Mouse (Mus musculus) liver, embryonic 16.5 days (tissue): Measurements from ENCODE around the gene Celf2. TPM values are rescaled to one million over a fixed set of nuclear protein-coding genes. Genes with fewer than 3 reads are reported as not detected.

Source experiments
- ATAC-seq: fragments of 200-750 bp; cut with Nextera tagmentation; 2 replicates; pipeline ENCODE4 v1.8.0; 2017; ENCODE audit warnings: low read depth, mild to moderate bottlenecking, moderate number of reproducible peaks, moderate library complexity
- H3K27ac ChIP-seq: fragments of 300-500 bp; sonication (generic); 2 replicates; pipeline ENCODE4 v1.5.1; 2014; ENCODE audit warnings: mild to moderate bottlenecking, low read length
- H3K27me3 ChIP-seq: fragments of 300-500 bp; sonication (generic); 2 replicates; pipeline ENCODE4 v1.6.1; 2014; ENCODE audit warnings: low read depth, low read length, mixed read lengths; ENCODE audit not compliant: control insufficient read depth, insufficient read depth
- H3K36me3 ChIP-seq: fragments of 300-500 bp; sonication (generic); 2 replicates; pipeline ENCODE4 v1.6.1; 2014; ENCODE audit warnings: mild to moderate bottlenecking; ENCODE audit not compliant: control insufficient read depth, insufficient read depth
- H3K4me1 ChIP-seq: fragments of 300-500 bp; sonication (generic); 2 replicates; pipeline ENCODE4 v1.6.1; 2014; ENCODE audit warnings: low read depth, low read length, mixed read lengths; ENCODE audit not compliant: control insufficient read depth
- H3K4me2 ChIP-seq: fragments of 300-500 bp; sonication (generic); 2 replicates; pipeline ENCODE4 v1.6.1; 2014; ENCODE audit warnings: low read depth, low read length, mixed read lengths
- H3K4me3 ChIP-seq: fragments of 300-500 bp; sonication (generic); 2 replicates; pipeline ENCODE4 v1.5.1; 2014; ENCODE audit warnings: low read depth, mild to moderate bottlenecking, low read length
- H3K9ac ChIP-seq: fragments of 300-500 bp; sonication (generic); 2 replicates; pipeline ENCODE4 v1.6.1; 2014; ENCODE audit warnings: low read depth, low read length
- H3K9me3 ChIP-seq: fragments of 300-500 bp; sonication (generic); replicated peaks from 2 replicates; pipeline ENCODE4 v1.6.1; 2016; ENCODE audit warnings: low read length; ENCODE audit not compliant: control insufficient read depth
- WGBS: fragments of 180-500 bp; shearing (Covaris S2); extraction: QIAGEN DNeasy Blood & Tissue Kit; methylation state at CpG from one replicate; pipeline ENCODE4 v1.1.7; 2014; ENCODE audit not compliant: insufficient replicate concordance; 5-methylcytosine and 5-hydroxymethylcytosine counted together
- polyA plus RNA-seq: library from polyadenylated mRNA; unstranded; fragments of >200 nt; fragmentation: Nextera tagmentation; extraction: Ambion mirVana; gene quantifications from 2 replicates; pipeline ENCODE4 v1.2.1, GENCODE M21; 2015

Gene Celf2
- polyA plus RNA-seq, 1 experiment from 2014 or later = 10.0 TPM

GRCm38 (mm10) chr2:7080086-7080485 lies 429.3 kb downstream of the Celf2 start:
- Histone ChIP-seq H3K36me3 (no peaks in the 10 kb centered on the region), H3K27ac (no peak overlapping the region), H3K4me1 (no peaks in the 10 kb centered on the region), H3K4me2 (no peak overlapping the region), H3K9me3 (no peaks in the 10 kb centered on the region), H3K9ac (no peak overlapping the region), H3K27me3 (no peaks in the 10 kb centered on the region), H3K4me3 (no peak overlapping the region)
- ATAC-seq = no peak
- WGBS = 26% methylated on average over 7 of the region's 7 CpGs

GRCm38 (mm10) chr2:7079390-7079789 lies 430.0 kb downstream of the Celf2 start:
- no peaks in the 10 kb centered on the region for H3K27me3 ChIP-seq
- H3K27ac ChIP-seq = no peak overlapping the region
- no peaks in the 10 kb centered on the region for H3K36me3 ChIP-seq
- ATAC-seq = no peak
- 67% methylated on average over 2 of the region's 2 CpGs for WGBS
- H3K4me1 ChIP-seq = no peaks in the 10 kb centered on the region
- no peak overlapping the region for H3K4me3 ChIP-seq
- H3K9ac ChIP-seq = no peak overlapping the region
- H3K4me2 ChIP-seq = no peak overlapping the region
- no peaks in the 10 kb centered on the region for H3K9me3 ChIP-seq

- no peaks in the 10 kb centered on the region for H3K4me1 ChIP-seq
- H3K27me3 ChIP-seq = no peaks in the 10 kb centered on the region
- no peak overlapping the region for H3K27ac ChIP-seq
- H3K9me3 ChIP-seq = no peaks in the 10 kb centered on the region
- no peak overlapping the region for H3K4me3 ChIP-seq
- H3K4me2 ChIP-seq = no peak overlapping the region
- no peaks in the 10 kb centered on the region for H3K36me3 ChIP-seq
- WGBS = 57% methylated on average over 3 of the region's 3 CpGs
- ATAC-seq = no peak
- no peak overlapping the region for H3K9ac ChIP-seq
Measured at GRCm38 (mm10) chr2:7073730-7074129, 435.6 kb downstream of the Celf2 start.

- H3K36me3 ChIP-seq = no peaks in the 10 kb centered on the region
- no peak overlapping the region for H3K4me3 ChIP-seq
- no peak overlapping the region for H3K4me2 ChIP-seq
- H3K27me3 ChIP-seq = no peaks in the 10 kb centered on the region
- no peaks in the 10 kb centered on the region for H3K9me3 ChIP-seq
- H3K9ac ChIP-seq = no peak overlapping the region
- no peaks in the 10 kb centered on the region for H3K4me1 ChIP-seq
- H3K27ac ChIP-seq = no peak overlapping the region
- WGBS = 46% methylated on average over 5 of the region's 5 CpGs
- ATAC-seq = no peak
Measured at GRCm38 (mm10) chr2:7072344-7073265, 436.8 kb downstream of the Celf2 start.

GRCm38 (mm10) chr2:7069458-7069857 lies 439.9 kb downstream of the Celf2 start:
- H3K36me3 ChIP-seq = no peaks in the 10 kb centered on the region
- no peak overlapping the region for H3K4me2 ChIP-seq
- no peaks in the 10 kb centered on the region for H3K27me3 ChIP-seq
- no peak overlapping the region for H3K27ac ChIP-seq
- ATAC-seq = no peak
- WGBS = 42% methylated on average over 3 of the region's 3 CpGs
- H3K4me1 ChIP-seq = no peaks in the 10 kb centered on the region
- H3K9ac ChIP-seq = no peak overlapping the region
- H3K4me3 ChIP-seq = no peak overlapping the region
- H3K9me3 ChIP-seq = no peaks in the 10 kb centered on the region

GRCm38 (mm10) chr2:7068281-7068680 lies 441.1 kb downstream of the Celf2 start:
- H3K9ac ChIP-seq = no peak overlapping the region
- H3K9me3 ChIP-seq = no peaks in the 10 kb centered on the region
- H3K36me3 ChIP-seq = no peaks in the 10 kb centered on the region
- WGBS = 67% methylated on average over 6 of the region's 6 CpGs
- no peaks in the 10 kb centered on the region for H3K4me1 ChIP-seq
- no peak overlapping the region for H3K27ac ChIP-seq
- H3K4me2 ChIP-seq = no peak overlapping the region
- H3K4me3 ChIP-seq = no peak overlapping the region
- ATAC-seq = no peak
- H3K27me3 ChIP-seq = no peaks in the 10 kb centered on the region

- Histone ChIP-seq H3K27me3 (no peaks in the 10 kb centered on the region), H3K27ac (no peak overlapping the region), H3K36me3 (no peaks in the 10 kb centered on the region), H3K9ac (no peak overlapping the region), H3K9me3 (no peaks in the 10 kb centered on the region), H3K4me3 (no peak overlapping the region), H3K4me2 (no peak overlapping the region), H3K4me1 (no peaks in the 10 kb centered on the region)
- 16% methylated on average over 12 of the region's 12 CpGs for WGBS
- ATAC-seq = no peak
Measured at GRCm38 (mm10) chr2:7063574-7064192, 445.7 kb downstream of the Celf2 start.

- Histone ChIP-seq H3K27me3 (no peaks in the 10 kb centered on the region), H3K4me1 (no peaks in the 10 kb centered on the region), H3K9ac (no peak overlapping the region), H3K4me3 (no peak overlapping the region), H3K36me3 (no peaks in the 10 kb centered on the region), H3K27ac (no peak overlapping the region), H3K9me3 (no peaks in the 10 kb centered on the region), H3K4me2 (no peak overlapping the region)
- WGBS = 63% methylated on average over 7 of the region's 7 CpGs
- ATAC-seq = no peak
Measured at GRCm38 (mm10) chr2:7060490-7061105, 448.8 kb downstream of the Celf2 start.

- H3K36me3 ChIP-seq = no peaks in the 10 kb centered on the region
- WGBS = 64% methylated on average over 4 of the region's 4 CpGs
- H3K4me1 ChIP-seq = no peaks in the 10 kb centered on the region
- H3K9me3 ChIP-seq = no peaks in the 10 kb centered on the region
- H3K4me2 ChIP-seq = no peak overlapping the region
- H3K4me3 ChIP-seq = no peak overlapping the region
- no peaks in the 10 kb centered on the region for H3K27me3 ChIP-seq
- H3K27ac ChIP-seq = no peak overlapping the region
- H3K9ac ChIP-seq = no peak overlapping the region
- no peak for ATAC-seq
Measured at GRCm38 (mm10) chr2:7056401-7056800, 453.0 kb downstream of the Celf2 start.
